Mouse (Mus musculus) stomach, postnatal 0 days (tissue): ENCODE measurements around the gene Fam214a.

Experiments used
- CTCF ChIP-seq: IDR thresholded peaks from 2 replicates; pipeline ENCODE4 v1.5.1; 2016; ENCODE audit warnings: antibody characterized with exemption, low read depth, mild to moderate bottlenecking, moderate library complexity
- EP300 ChIP-seq: optimal IDR thresholded peaks from 2 replicates; pipeline ENCODE3; 2016; ENCODE audit warnings: antibody characterized with exemption

- TF ChIP-seq EP300 (no peak), CTCF (no peak)
Observed at GRCm38 (mm10) chr9:74922884-74923283, 29.8 kb upstream of the Fam214a start.
